Mouse (Mus musculus): ENCODE measurements around the gene Gm20765.
"Not testable (repeated sequence)": the region's sequence is repeated elsewhere in the genome, so short reads cannot be mapped to it uniquely, and the experiment has no call there.

Gm20765 gene

DNA sequence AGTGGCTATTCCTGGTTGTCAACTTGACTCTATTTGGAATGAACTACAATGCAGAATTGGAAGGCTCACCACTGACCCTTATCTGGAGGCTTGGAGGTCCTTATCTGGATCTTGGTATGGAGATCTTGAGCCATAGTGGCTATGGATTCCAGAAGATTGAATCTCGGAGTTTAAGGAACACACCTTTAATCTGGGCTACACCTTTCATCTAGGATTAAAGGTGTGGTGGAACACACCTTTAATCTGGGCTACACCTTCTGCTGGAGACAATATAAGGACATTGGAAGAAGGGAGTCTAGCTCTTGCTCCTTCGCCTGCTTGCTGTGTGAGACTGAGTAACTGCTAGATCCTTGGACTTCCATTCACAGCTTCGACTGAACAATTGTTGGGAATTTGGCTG is at the start of gene Gm20765:
Gm20765 (plus strand) TSS at position 301 of the 400 bp plus-strand sequence.
- not testable (repeated sequence) for DNase-seq

DNA sequence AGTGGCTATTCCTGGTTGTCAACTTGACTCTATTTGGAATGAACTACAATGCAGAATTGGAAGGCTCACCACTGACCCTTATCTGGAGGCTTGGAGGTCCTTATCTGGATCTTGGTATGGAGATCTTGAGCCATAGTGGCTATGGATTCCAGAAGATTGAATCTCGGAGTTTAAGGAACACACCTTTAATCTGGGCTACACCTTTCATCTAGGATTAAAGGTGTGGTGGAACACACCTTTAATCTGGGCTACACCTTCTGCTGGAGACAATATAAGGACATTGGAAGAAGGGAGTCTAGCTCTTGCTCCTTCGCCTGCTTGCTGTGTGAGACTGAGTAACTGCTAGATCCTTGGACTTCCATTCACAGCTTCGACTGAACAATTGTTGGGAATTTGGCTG is 42.6 kb upstream of the Gm20765 start, which contains the start of gene Gm21293:
Gm21293 (plus strand) TSS at position 301 of the 400 bp plus-strand sequence.
- DNase-seq = not testable (repeated sequence)

DNA sequence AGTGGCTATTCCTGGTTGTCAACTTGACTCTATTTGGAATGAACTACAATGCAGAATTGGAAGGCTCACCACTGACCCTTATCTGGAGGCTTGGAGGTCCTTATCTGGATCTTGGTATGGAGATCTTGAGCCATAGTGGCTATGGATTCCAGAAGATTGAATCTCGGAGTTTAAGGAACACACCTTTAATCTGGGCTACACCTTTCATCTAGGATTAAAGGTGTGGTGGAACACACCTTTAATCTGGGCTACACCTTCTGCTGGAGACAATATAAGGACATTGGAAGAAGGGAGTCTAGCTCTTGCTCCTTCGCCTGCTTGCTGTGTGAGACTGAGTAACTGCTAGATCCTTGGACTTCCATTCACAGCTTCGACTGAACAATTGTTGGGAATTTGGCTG is 34.1 kb upstream of the Gm20765 start, which contains the start of gene Gm6763:
Gm6763 (plus strand) TSS at position 301 of the 400 bp plus-strand sequence.
- DNase-seq = not testable (repeated sequence)

DNA sequence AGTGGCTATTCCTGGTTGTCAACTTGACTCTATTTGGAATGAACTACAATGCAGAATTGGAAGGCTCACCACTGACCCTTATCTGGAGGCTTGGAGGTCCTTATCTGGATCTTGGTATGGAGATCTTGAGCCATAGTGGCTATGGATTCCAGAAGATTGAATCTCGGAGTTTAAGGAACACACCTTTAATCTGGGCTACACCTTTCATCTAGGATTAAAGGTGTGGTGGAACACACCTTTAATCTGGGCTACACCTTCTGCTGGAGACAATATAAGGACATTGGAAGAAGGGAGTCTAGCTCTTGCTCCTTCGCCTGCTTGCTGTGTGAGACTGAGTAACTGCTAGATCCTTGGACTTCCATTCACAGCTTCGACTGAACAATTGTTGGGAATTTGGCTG is 25.6 kb upstream of the Gm20765 start, which contains the start of gene Gm8764:
Gm8764 (plus strand) TSS at position 301 of the 400 bp plus-strand sequence.
- DNase-seq = not testable (repeated sequence)

DNA sequence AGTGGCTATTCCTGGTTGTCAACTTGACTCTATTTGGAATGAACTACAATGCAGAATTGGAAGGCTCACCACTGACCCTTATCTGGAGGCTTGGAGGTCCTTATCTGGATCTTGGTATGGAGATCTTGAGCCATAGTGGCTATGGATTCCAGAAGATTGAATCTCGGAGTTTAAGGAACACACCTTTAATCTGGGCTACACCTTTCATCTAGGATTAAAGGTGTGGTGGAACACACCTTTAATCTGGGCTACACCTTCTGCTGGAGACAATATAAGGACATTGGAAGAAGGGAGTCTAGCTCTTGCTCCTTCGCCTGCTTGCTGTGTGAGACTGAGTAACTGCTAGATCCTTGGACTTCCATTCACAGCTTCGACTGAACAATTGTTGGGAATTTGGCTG is 17.1 kb upstream of the Gm20765 start, which contains the start of gene Gm21304:
Gm21304 (plus strand) TSS at position 301 of the 400 bp plus-strand sequence.
- not testable (repeated sequence) for DNase-seq

DNA sequence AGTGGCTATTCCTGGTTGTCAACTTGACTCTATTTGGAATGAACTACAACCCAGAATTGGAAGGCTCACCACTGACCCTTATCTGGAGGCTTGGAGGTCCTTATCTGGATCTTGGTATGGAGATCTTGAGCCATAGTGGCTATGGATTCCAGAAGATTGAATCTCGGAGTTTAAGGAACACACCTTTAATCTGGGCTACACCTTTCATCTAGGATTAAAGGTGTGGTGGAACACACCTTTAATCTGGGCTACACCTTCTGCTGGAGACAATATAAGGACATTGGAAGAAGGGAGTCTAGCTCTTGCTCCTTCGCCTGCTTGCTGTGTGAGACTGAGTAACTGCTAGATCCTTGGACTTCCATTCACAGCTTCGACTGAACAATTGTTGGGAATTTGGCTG is 8.6 kb upstream of the Gm20765 start, which contains the start of gene Gm21312:
Gm21312 (plus strand) TSS at position 301 of the 400 bp plus-strand sequence.
- not testable (repeated sequence) for DNase-seq

DNA sequence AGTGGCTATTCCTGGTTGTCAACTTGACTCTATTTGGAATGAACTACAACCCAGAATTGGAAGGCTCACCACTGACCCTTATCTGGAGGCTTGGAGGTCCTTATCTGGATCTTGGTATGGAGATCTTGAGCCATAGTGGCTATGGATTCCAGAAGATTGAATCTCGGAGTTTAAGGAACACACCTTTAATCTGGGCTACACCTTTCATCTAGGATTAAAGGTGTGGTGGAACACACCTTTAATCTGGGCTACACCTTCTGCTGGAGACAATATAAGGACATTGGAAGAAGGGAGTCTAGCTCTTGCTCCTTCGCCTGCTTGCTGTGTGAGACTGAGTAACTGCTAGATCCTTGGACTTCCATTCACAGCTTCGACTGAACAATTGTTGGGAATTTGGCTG is 8.4 kb downstream of the Gm20765 start, which contains the start of gene Gm4340:
Gm4340 (plus strand) TSS at position 301 of the 400 bp plus-strand sequence.
- not testable (repeated sequence) for DNase-seq

DNA sequence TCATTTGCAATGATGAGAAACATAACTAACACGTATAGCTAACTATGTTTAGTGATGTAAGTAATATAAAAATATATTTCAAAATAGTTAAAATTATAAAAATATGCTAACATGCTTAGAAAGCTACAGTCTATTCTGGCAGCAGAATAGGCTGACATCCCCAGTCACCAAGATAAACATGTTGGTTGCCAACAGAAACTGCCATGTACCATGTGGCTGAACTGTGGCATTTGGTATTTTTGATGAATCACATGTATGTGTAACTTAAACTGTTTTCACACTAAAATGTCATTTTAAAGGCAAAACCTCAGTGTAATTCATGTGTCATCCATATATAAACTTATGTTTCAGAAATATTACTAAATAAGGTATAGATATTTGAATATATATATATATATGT is 24.3 kb downstream of the Gm20765 start:
- no peak for DNase-seq

DNA sequence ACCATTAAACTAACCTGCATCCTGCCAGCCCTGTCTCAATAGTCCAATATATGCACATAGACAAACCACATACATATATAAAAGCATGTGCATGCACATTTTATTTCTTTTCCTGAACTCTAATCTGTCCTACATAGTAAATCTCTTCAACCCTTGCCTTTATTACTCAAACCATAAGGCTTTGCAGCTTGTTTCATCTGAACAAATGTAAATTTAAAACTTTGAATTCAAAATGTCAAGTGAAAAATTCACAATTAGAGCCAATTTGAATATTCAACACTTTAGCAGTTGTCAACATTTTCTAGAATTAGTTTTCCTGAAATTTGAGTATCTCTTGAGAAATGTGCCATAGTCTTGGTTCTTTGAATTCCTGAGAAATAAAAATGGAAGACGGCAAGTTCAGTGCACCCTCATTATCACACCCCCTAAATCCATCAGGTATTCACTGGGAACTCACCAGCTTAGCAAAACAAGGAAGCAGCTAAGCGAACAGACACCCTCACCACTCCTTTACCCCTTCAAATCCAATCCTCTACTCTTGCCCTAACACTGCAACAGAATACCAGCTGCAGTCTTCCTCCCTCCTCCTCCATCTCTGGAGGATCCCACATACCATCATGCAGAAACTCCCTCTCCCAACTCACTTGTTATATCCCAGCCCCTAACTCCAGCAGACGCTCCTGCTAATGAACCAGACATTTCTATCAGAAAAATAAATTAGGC is 25.1 kb downstream of the Gm20765 start:
- DNase-seq = no peak

DNA sequence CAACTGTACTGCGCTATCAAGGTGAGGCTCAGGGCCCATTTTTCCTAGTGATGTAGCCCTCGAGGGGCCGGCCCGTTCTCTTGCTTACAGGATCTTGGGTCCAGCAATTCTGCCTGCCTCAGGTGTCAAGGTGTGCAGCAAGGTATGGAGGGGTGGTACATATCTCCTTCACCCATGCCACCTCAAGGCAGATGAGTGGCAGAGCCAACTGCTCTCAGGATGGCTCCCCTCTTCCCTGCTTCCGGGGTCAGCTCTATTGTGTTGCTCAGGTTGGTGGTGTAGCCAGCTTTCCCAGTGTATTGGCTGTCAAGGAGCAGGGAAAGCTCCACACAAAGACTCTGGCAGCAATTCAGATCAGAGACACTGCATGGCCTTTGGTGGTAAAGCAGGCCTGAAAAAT is 29.2 kb downstream of the Gm20765 start:
- no peak for DNase-seq

DNA sequence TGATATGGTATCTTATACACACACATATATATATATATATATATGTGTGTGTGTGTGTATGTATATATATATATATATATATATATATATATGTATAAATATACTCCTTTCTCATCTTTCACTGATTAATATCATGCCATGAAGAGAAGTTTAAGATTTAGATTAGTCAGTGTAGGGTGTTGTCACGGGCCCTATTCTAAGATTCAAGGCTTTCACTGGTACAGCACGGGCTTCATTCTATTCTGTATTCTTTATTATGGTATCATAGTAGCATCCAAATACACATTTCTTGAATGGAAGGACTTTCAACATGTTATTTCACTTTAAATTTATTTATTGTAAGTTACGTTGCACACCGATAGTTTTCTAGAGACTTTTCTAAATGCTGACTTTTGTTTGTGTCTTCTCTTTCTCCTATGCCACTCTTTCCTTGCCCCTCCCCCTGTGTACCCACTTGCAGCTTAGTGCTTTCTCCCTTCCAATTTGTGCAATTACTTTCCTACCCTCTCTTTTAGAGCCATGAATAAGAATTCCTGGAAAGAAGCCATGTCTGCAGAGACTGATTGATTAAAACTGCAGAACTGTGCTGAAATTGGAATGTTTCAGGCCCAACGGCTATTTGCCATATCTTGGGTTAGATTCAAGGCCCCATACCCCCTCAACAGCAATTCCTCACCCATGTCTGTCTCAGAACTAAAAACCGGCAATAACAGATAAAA is 35.1 kb downstream of the Gm20765 start:
- DNase-seq = no peak

All from lung, postnatal 14 days (tissue).